Mouse (Mus musculus): ENCODE measurements around the gene Gm17175. TPM values are rescaled to one million over a fixed set of nuclear protein-coding genes. Genes with fewer than 3 reads are reported as not detected.
"Not testable (repeated sequence)": the region's sequence is repeated elsewhere in the genome, so short reads cannot be mapped to it uniquely, and the experiment has no call there.

Gm17175 gene
- polyA plus RNA-seq (2014; fragmentation: Nextera tagmentation; extraction: Ambion mirVana) = not detected in 2 replicates

GRCm38 (mm10) chr14:51573963-51574362 lies at the start of gene Gm17175:
TSS of gene Gm17175 (minus strand) at chr14:51574063.
- not testable (repeated sequence) for H3K4me1 ChIP-seq (ENCODE audit: control insufficient read depth, insufficient read depth, low read length); ATAC-seq
- 88% methylated on average over 2 of the region's 2 CpGs for WGBS

GRCm38 (mm10) chr14:51611210-51611609 lies 37.3 kb upstream of the Gm17175 start, which contains the start of gene Gm17078:
TSS of gene Gm17078 (minus strand) at chr14:51611310.
- no peak for ATAC-seq
- H3K9me3 ChIP-seq (replicated peaks; ENCODE audit: control insufficient read depth, low read length) = no peaks in the 10 kb centered on the region
- no peak within 1 kb of the TSS for H3K4me3 ChIP-seq (ENCODE audit: low read depth, low read length)
- H3K27me3 ChIP-seq (replicated peaks; ENCODE audit: control insufficient read depth, insufficient read depth, low read length) = no peaks in the 10 kb centered on the region
- DNase-seq (ENCODE audit: low spot score) = no peak
- H3K4me1 ChIP-seq (ENCODE audit: control insufficient read depth, insufficient read depth, low read length) = no peaks in the 10 kb centered on the region
- no peak within 1 kb of the TSS for H3K4me2 ChIP-seq (ENCODE audit: low read length)
- no peaks in the 10 kb centered on the region for H3K36me3 ChIP-seq (ENCODE audit: control insufficient read depth, insufficient read depth, low read length)
- H3K9ac ChIP-seq (ENCODE audit: low read length) = no peak within 1 kb of the TSS
- WGBS = 82% methylated on average over 1 of the region's 1 CpGs
- no peak within 1 kb of the TSS for H3K27ac ChIP-seq (ENCODE audit: low read depth, low read length)

More at GRCm38 (mm10) chr14:51573963-51574362, at the start of gene Gm17175:
- not testable (repeated sequence) for H3K4me2 ChIP-seq (ENCODE audit: low read length); H3K36me3 ChIP-seq (ENCODE audit: control insufficient read depth, insufficient read depth, low read length); H3K27me3 ChIP-seq (replicated peaks; ENCODE audit: control insufficient read depth, insufficient read depth, low read length); H3K27ac ChIP-seq (ENCODE audit: low read depth, low read length); H3K4me3 ChIP-seq (ENCODE audit: low read depth, low read length); H3K9ac ChIP-seq (ENCODE audit: low read length); DNase-seq (ENCODE audit: low spot score); H3K9me3 ChIP-seq (replicated peaks; ENCODE audit: control insufficient read depth, low read length)

- not testable (repeated sequence) for H3K4me2 ChIP-seq (ENCODE audit: low read length); H3K4me1 ChIP-seq (ENCODE audit: control insufficient read depth, insufficient read depth, low read length); H3K27ac ChIP-seq (ENCODE audit: low read depth, low read length); H3K36me3 ChIP-seq (ENCODE audit: control insufficient read depth, insufficient read depth, low read length); ATAC-seq; H3K9ac ChIP-seq (ENCODE audit: low read length); H3K4me3 ChIP-seq (ENCODE audit: low read depth, low read length); H3K9me3 ChIP-seq (replicated peaks; ENCODE audit: control insufficient read depth, low read length); H3K27me3 ChIP-seq (replicated peaks; ENCODE audit: control insufficient read depth, insufficient read depth, low read length); DNase-seq (ENCODE audit: low spot score)
- WGBS = 92% methylated on average over 4 of the region's 4 CpGs
Measured at GRCm38 (mm10) chr14:51592039-51592438, 18.2 kb upstream of the Gm17175 start, which contains the start of gene Gm17174. TSS of gene Gm17174 (minus strand) at chr14:51592139.

GRCm38 (mm10) chr14:51552490-51552889 lies 21.4 kb downstream of the Gm17175 start, which contains the start of gene Gm5622:
TSS of gene Gm5622 (plus strand) at chr14:51552790.
- no peak within 1 kb of the TSS for H3K9ac ChIP-seq (ENCODE audit: low read length)
- no peak within 1 kb of the TSS for H3K4me3 ChIP-seq (ENCODE audit: low read depth, low read length)
- ATAC-seq (no peak), DNase-seq (ENCODE audit: low spot score) (no peak)
- H3K4me1 ChIP-seq (ENCODE audit: control insufficient read depth, insufficient read depth, low read length) = no peaks in the 10 kb centered on the region
- 93% methylated on average over 4 of the region's 4 CpGs for WGBS
- no peaks in the 10 kb centered on the region for H3K27me3 ChIP-seq (replicated peaks; ENCODE audit: control insufficient read depth, insufficient read depth, low read length)
- H3K36me3 ChIP-seq (ENCODE audit: control insufficient read depth, insufficient read depth, low read length) = no peaks in the 10 kb centered on the region
- H3K27ac ChIP-seq (ENCODE audit: low read depth, low read length) = no peak within 1 kb of the TSS
- no peak within 1 kb of the TSS for H3K4me2 ChIP-seq (ENCODE audit: low read length)
- no peaks in the 10 kb centered on the region for H3K9me3 ChIP-seq (replicated peaks; ENCODE audit: control insufficient read depth, low read length)

Other genes starting within 250 kb of the Gm17175 start
- gene Gm7247, start 212.3 kb downstream of the Gm17175 start, polyA plus RNA-seq (2014; fragmentation: Nextera tagmentation; extraction: Ambion mirVana) = not detected in 2 replicates
- gene Vmn2r88, start 163.2 kb downstream of the Gm17175 start, polyA plus RNA-seq (2014; fragmentation: Nextera tagmentation; extraction: Ambion mirVana) = not detected in 2 replicates
- gene Vmn2r89, start 122.2 kb downstream of the Gm17175 start, polyA plus RNA-seq (2014; fragmentation: Nextera tagmentation; extraction: Ambion mirVana) = not detected in 2 replicates
- not detected in 2 replicates for gene Gm5622, start 21.3 kb downstream of the Gm17175 start, polyA plus RNA-seq (2014; fragmentation: Nextera tagmentation; extraction: Ambion mirVana)
- not detected in 2 replicates for gene Gm17174, start 18.1 kb upstream of the Gm17175 start, polyA plus RNA-seq (2014; fragmentation: Nextera tagmentation; extraction: Ambion mirVana)
- gene Gm17078, start 37.2 kb upstream of the Gm17175 start, polyA plus RNA-seq (2014; fragmentation: Nextera tagmentation; extraction: Ambion mirVana) = not detected in 2 replicates
- gene Gm4181, start 61.6 kb upstream of the Gm17175 start, polyA plus RNA-seq (2014; fragmentation: Nextera tagmentation; extraction: Ambion mirVana) = not detected in 2 replicates
- gene Gm17079, start 121.4 kb upstream of the Gm17175 start, polyA plus RNA-seq (2014; fragmentation: Nextera tagmentation; extraction: Ambion mirVana) = not detected in 2 replicates
- gene Gm5800, start 143.1 kb upstream of the Gm17175 start, polyA plus RNA-seq (2014; fragmentation: Nextera tagmentation; extraction: Ambion mirVana) = not detected in 2 replicates
- not detected in 2 replicates for gene Ang4, start 199.5 kb upstream of the Gm17175 start, polyA plus RNA-seq (2014; fragmentation: Nextera tagmentation; extraction: Ambion mirVana)
- gene AY358078, start 226.0 kb upstream of the Gm17175 start, polyA plus RNA-seq (2014; fragmentation: Nextera tagmentation; extraction: Ambion mirVana) = not detected in 2 replicates

All from forebrain, embryonic 14.5 days (tissue).